Mouse (Mus musculus) ES-E14 (cell line): ENCODE results near the gene Wdr18. TPM values are rescaled to one million over a fixed set of nuclear protein-coding genes. Genes with fewer than 3 reads are reported as not detected.

Experiments
- DNase-seq: peaks from one replicate; pipeline ENCODE4 v3.0.0-alpha.2; 2013; ENCODE audit warnings: low read depth, low spot score
- H3K27ac ChIP-seq: 2 replicates; pipeline ENCODE4 v1.5.1; 2012; ENCODE audit warnings: low read depth, mild to moderate bottlenecking, low read length, moderate library complexity, mixed read lengths; ENCODE audit not compliant: poor library complexity, insufficient read depth, severe bottlenecking
- H3K36me3 ChIP-seq: 2 replicates; pipeline ENCODE4 v1.6.1; 2012; ENCODE audit warnings: mild to moderate bottlenecking, low read length, moderate library complexity, mixed read lengths; ENCODE audit not compliant: control insufficient read depth, poor library complexity, insufficient read depth, severe bottlenecking
- H3K4me1 ChIP-seq, 2 experiments: fragments of 150-350 bp in 1 of 2; sonication (generic) in 1 of 2; 2 replicates each; pipeline ENCODE4 v1.6.1; 2012; ENCODE audit warnings: low read length in 2 of 2, mild to moderate bottlenecking in 1 of 2, mixed read lengths in 1 of 2; ENCODE audit not compliant: control insufficient read depth in 2 of 2, insufficient read depth in 2 of 2, poor library complexity in 1 of 2
- H3K4me3 ChIP-seq, 2 experiments: fragments of 150-350 bp in 1 of 2; sonication (generic) in 1 of 2; 2 replicates each; pipeline ENCODE4 v1.5.1; 2012; ENCODE audit warnings: low read length in 2 of 2, low read depth in 1 of 2, mild to moderate bottlenecking in 1 of 2, mixed read lengths in 1 of 2; ENCODE audit not compliant: insufficient read depth in 1 of 2, poor library complexity in 1 of 2, severe bottlenecking in 1 of 2
- H3K9ac ChIP-seq: 2 replicates; pipeline ENCODE4 v1.6.1; 2012; ENCODE audit warnings: low read depth, mild to moderate bottlenecking, low read length, mixed read lengths; ENCODE audit not compliant: poor library complexity, insufficient read depth, severe bottlenecking
- H3K9me3 ChIP-seq: fragments of 150-350 bp; sonication (generic); 2 replicates; pipeline ENCODE4 v1.6.1; 2012; ENCODE audit warnings: low read depth, mild to moderate bottlenecking, low read length; ENCODE audit not compliant: control insufficient read depth, insufficient read depth
- CHD2 ChIP-seq: IDR thresholded peaks from 2 replicates; pipeline ENCODE4 v1.6.1; 2014; ENCODE audit warnings: mild to moderate bottlenecking, low read depth, low read length, inconsistent platforms
- HCFC1 ChIP-seq: IDR thresholded peaks from 2 replicates; pipeline ENCODE4 v1.6.1; 2012; ENCODE audit warnings: low read length, inconsistent platforms, borderline replicate concordance; ENCODE audit not compliant: insufficient read depth
- MAFK ChIP-seq: IDR thresholded peaks from 2 replicates; pipeline ENCODE4 v1.6.1; 2014; ENCODE audit warnings: mild to moderate bottlenecking, low read depth, low read length, inconsistent platforms; ENCODE audit not compliant: insufficient read depth
- ZC3H11A ChIP-seq: IDR thresholded peaks from 2 replicates; pipeline ENCODE4 v1.6.1; 2012; ENCODE audit warnings: low read depth, mild to moderate bottlenecking, inconsistent platforms, low read length, borderline replicate concordance
- ZNF384 ChIP-seq: IDR thresholded peaks from 2 replicates; pipeline ENCODE4 v1.6.1; 2012; ENCODE audit warnings: low read depth, low read length, inconsistent platforms
- in situ Hi-C, 2 experiments: fragments of 600-800 bp; cut with MboI; formaldehyde crosslinking; loops; one replicate each; pipeline ENCODE4 v1.15.1; 2025; ENCODE audit warnings: low sequenced_read_pairs in 2 of 2, inconsistent platforms in 1 of 2; ENCODE audit not compliant: unreplicated experiment in 2 of 2
- total RNA-seq: library from RNA; depleted of rRNA; stranded (reverse); fragments of 300-350 nt; gene quantifications from 2 replicates; pipeline ENCODE4 v1.2.3, GENCODE M21; 2012

Gene Wdr18
- total RNA-seq, 1 experiment = 155 TPM

- Histone ChIP-seq H3K27ac (no peak overlapping the region), H3K9ac (no peak overlapping the region), H3K4me3 (no peak overlapping the region), H3K4me1 (peaks cover 0 to 8% of the 10 kb centered on the region in 2 experiments; a peak in 1 of 4 replicates), H3K36me3 (no peaks in the 10 kb centered on the region), H3K9me3 (no peaks in the 10 kb centered on the region)
- no peak for DNase-seq
- in situ Hi-C loops = no loop called here
- no peak for TF ChIP-seq ZNF384
- no peak for TF ChIP-seq MAFK
- TF ChIP-seq ZC3H11A = no peak
- no peak for TF ChIP-seq CHD2
- no peak for TF ChIP-seq HCFC1
Observed at GRCm38 (mm10) chr10:79930826-79931186, 29.1 kb upstream of the Wdr18 start.

GRCm38 (mm10) chr10:79931797-79932196, 28.2 kb upstream of the Wdr18 start:
- H3K9me3 ChIP-seq = no peaks in the 10 kb centered on the region
- no peak overlapping the region for H3K27ac ChIP-seq
- H3K36me3 ChIP-seq = no peaks in the 10 kb centered on the region
- no peak for DNase-seq
- no peak overlapping the region for H3K4me3 ChIP-seq
- H3K9ac ChIP-seq = no peak overlapping the region
- in situ Hi-C loops = no loop called here
- peaks cover 0 to 6% of the 10 kb centered on the region in 2 experiments; a peak in 1 of 4 replicates for H3K4me1 ChIP-seq
- TF ChIP-seq MAFK (no peak), CHD2 (no peak), ZNF384 (no peak), ZC3H11A (no peak), HCFC1 (no peak)

GRCm38 (mm10) chr10:79932736-79933135, 27.2 kb upstream of the Wdr18 start:
- H3K9me3 ChIP-seq = no peaks in the 10 kb centered on the region
- no peaks in the 10 kb centered on the region for H3K36me3 ChIP-seq
- DNase-seq = no peak
- TF ChIP-seq CHD2 (no peak), HCFC1 (no peak), MAFK (no peak), ZNF384 (no peak), ZC3H11A (no peak)
- no peak overlapping the region for H3K27ac ChIP-seq
- in situ Hi-C loops = no loop called here
- peaks cover 0 to 6% of the 10 kb centered on the region in 2 experiments; a peak in 1 of 4 replicates for H3K4me1 ChIP-seq
- H3K9ac ChIP-seq = no peak overlapping the region
- no peak overlapping the region for H3K4me3 ChIP-seq

- Histone ChIP-seq H3K4me3 (no peak overlapping the region), H3K9me3 (no peaks in the 10 kb centered on the region), H3K9ac (no peak overlapping the region), H3K27ac (no peak overlapping the region), H3K4me1 (peaks cover 0 to 6% of the 10 kb centered on the region in 2 experiments; a peak in 1 of 4 replicates), H3K36me3 (no peaks in the 10 kb centered on the region)
- no peak for TF ChIP-seq MAFK
- no peak for TF ChIP-seq ZNF384
- TF ChIP-seq HCFC1 = no peak
- TF ChIP-seq CHD2 = no peak
- no peak for TF ChIP-seq ZC3H11A
- in situ Hi-C loops = no loop called here
- no peak for DNase-seq
Observed at GRCm38 (mm10) chr10:79933145-79933679, 26.7 kb upstream of the Wdr18 start.

GRCm38 (mm10) chr10:79933861-79934260, 26.1 kb upstream of the Wdr18 start:
- Histone ChIP-seq H3K27ac (no peak overlapping the region), H3K9me3 (no peaks in the 10 kb centered on the region), H3K36me3 (no peaks in the 10 kb centered on the region), H3K9ac (no peak overlapping the region), H3K4me3 (no peak overlapping the region), H3K4me1 (peaks cover 0 to 4% of the 10 kb centered on the region in 2 experiments; a peak in 1 of 4 replicates)
- no peak for DNase-seq
- TF ChIP-seq ZC3H11A (no peak), ZNF384 (no peak), HCFC1 (no peak), MAFK (no peak), CHD2 (no peak)
- in situ Hi-C loops = no loop called here
